Mouse (Mus musculus): ENCODE measurements at regions not wholly inside any gene's neighbourhood (a gene's known extent, or its start where the extent isn't known, plus 50 kb on each side); places are given as distances from the start of the nearest gene placed in this dataset.

DNA sequence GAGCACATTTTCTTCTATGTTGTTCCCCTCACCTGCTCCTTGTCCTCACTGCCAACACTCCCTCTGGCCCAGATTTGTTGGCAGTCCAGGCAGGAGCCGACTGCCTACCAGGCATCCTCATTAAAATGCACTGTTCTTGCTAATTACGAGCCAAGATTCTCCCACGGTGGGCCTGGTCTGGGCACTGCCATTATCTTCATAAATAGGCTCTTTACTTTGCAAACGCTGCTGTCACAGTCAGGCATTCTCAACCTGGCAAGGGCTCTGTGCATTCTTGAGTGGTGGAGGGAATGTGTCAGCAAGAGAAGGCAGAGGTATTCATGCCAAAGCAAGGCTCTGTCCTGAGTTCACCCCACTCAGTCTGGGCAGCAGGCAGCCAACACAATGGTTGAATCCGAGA is 59.4 kb upstream of the Sorl1 start:
- Histone ChIP-seq H3K9me3 (ENCODE audit: control insufficient read depth, low read length) (no peaks in the 10 kb centered on the region), H3K27me3 (ENCODE audit: control insufficient read depth, insufficient read depth, low read length) (no peaks in the 10 kb centered on the region), H3K4me2 (ENCODE audit: low read depth, severe bottlenecking) (no peak overlapping the region), H3K27ac (replicated peaks; ENCODE audit: low read depth, low read length) (no peak overlapping the region), H3K36me3 (ENCODE audit: control insufficient read depth, insufficient read depth, low read length) (no peaks in the 10 kb centered on the region), H3K4me3 (ENCODE audit: low read depth, low read length) (no peak overlapping the region), H3K9ac (ENCODE audit: low read length) (no peak overlapping the region), H3K4me1 (ENCODE audit: control insufficient read depth, insufficient read depth, low read length) (no peaks in the 10 kb centered on the region)
- DNase-seq (ENCODE audit: low spot score) (no peak), ATAC-seq (ENCODE audit: insufficient number of reproducible peaks, low FRiP score, low TSS enrichment, low read depth) (no peak)
- WGBS: 59% methylated on average over 5 of the region's 5 CpGs

DNA sequence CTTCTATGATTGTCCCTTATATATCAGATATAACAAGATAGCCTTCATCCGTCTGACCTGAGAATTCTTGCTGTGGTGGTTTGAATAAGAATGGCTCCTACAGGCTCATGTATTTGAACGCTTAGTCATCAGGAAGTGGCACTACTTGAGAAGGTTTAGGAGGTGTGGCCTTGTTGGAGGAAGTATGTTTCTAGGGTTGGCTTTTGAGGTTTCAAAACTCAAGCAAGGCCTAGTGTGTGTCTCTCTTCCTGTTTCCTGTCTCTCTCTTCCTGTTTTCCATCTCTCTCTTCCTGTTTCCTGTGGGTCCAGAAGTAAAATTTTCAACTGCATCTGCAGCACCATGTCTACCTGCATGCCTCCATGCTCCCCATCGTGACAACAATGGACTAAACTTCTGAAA is 58.3 kb upstream of the Sorl1 start:
- 94% methylated on average over 3 of the region's 3 CpGs for WGBS
- H3K4me3 ChIP-seq (ENCODE audit: low read depth, low read length): no peak overlapping the region
- H3K9me3 ChIP-seq (ENCODE audit: control insufficient read depth, low read length): no peaks in the 10 kb centered on the region
- no peaks in the 10 kb centered on the region for H3K36me3 ChIP-seq (ENCODE audit: control insufficient read depth, insufficient read depth, low read length)
- no peak overlapping the region for H3K27ac ChIP-seq (replicated peaks; ENCODE audit: low read depth, low read length)
- no peaks in the 10 kb centered on the region for H3K27me3 ChIP-seq (ENCODE audit: control insufficient read depth, insufficient read depth, low read length)
- no peak overlapping the region for H3K9ac ChIP-seq (ENCODE audit: low read length)
- no peak overlapping the region for H3K4me2 ChIP-seq (ENCODE audit: low read depth, severe bottlenecking)
- DNase-seq (ENCODE audit: low spot score) (no peak), ATAC-seq (ENCODE audit: insufficient number of reproducible peaks, low FRiP score, low TSS enrichment, low read depth) (no peak)
- H3K4me1 ChIP-seq (ENCODE audit: control insufficient read depth, insufficient read depth, low read length): no peaks in the 10 kb centered on the region

DNA sequence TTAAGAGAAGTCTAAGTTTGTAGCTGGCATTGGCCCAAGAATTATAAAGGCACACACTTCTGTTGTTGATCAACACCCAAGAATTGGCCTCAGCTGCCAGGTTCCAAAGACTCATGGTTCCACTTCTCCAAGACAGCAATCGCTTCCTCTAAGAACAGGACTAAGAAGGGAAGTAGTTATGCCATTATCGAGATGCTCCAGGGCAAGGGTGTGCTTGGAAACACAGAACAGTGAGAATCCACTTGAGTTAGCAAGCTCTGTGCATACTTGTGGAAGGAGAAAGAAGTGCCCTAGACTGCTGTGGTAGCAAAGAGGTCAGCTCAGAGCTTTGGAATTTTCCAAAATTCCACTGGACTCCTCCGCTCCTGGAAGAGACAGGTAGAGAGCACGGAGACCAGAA is 56.1 kb upstream of the Sorl1 start:
- Histone ChIP-seq H3K36me3 (ENCODE audit: control insufficient read depth, insufficient read depth, low read length) (no peaks in the 10 kb centered on the region), H3K9ac (ENCODE audit: low read length) (no peak overlapping the region), H3K9me3 (ENCODE audit: control insufficient read depth, low read length) (no peaks in the 10 kb centered on the region), H3K27ac (replicated peaks; ENCODE audit: low read depth, low read length) (no peak overlapping the region), H3K4me3 (ENCODE audit: low read depth, low read length) (no peak overlapping the region), H3K4me2 (ENCODE audit: low read depth, severe bottlenecking) (no peak overlapping the region), H3K27me3 (ENCODE audit: control insufficient read depth, insufficient read depth, low read length) (no peaks in the 10 kb centered on the region), H3K4me1 (ENCODE audit: control insufficient read depth, insufficient read depth, low read length) (no peaks in the 10 kb centered on the region)
- DNase-seq (ENCODE audit: low spot score) (no peak), ATAC-seq (ENCODE audit: insufficient number of reproducible peaks, low FRiP score, low TSS enrichment, low read depth) (no peak)
- WGBS: 87% methylated on average over 4 of the region's 4 CpGs

DNA sequence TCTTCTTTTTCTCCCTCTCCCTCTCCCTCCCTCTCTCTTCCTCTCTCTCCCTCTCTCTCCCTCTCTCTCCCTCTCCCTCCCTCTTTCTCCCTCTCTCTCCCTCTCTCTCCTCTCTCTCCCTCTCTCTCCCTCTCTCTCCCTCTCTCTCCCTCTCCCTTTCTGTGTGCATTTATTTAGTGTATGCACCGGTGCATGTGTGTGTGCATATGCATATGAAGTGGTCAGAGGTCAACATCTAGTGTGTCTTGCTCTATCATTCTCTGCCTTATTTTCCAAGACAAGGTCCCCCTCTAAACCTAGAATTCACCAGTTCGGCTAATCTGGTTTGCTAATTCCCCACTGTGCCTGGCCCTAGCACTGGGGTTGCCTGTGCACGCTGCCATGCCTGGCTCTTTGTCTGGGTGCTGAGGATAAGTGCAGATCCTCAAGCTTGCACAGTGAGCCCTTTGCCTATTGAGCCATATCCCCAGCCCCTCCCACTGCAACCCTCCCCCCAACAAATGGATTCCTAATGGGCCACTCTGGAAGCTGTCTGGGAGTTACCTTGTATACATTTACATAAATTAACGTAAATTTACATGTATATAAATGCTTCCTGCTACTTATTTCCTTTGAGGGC is 54.8 kb upstream of the Sorl1 start:
- no peak overlapping the region for H3K4me2 ChIP-seq (ENCODE audit: low read depth, severe bottlenecking)
- H3K4me3 ChIP-seq (ENCODE audit: low read depth, low read length): no peak overlapping the region
- DNase-seq (ENCODE audit: low spot score) (no peak), ATAC-seq (ENCODE audit: insufficient number of reproducible peaks, low FRiP score, low TSS enrichment, low read depth) (no peak)
- H3K9me3 ChIP-seq (ENCODE audit: control insufficient read depth, low read length): no peaks in the 10 kb centered on the region
- no peaks in the 10 kb centered on the region for H3K4me1 ChIP-seq (ENCODE audit: control insufficient read depth, insufficient read depth, low read length)
- no peak overlapping the region for H3K9ac ChIP-seq (ENCODE audit: low read length)
- 55% methylated on average over 4 of the region's 4 CpGs for WGBS
- H3K27ac ChIP-seq (replicated peaks; ENCODE audit: low read depth, low read length): no peak overlapping the region
- H3K27me3 ChIP-seq (ENCODE audit: control insufficient read depth, insufficient read depth, low read length): no peaks in the 10 kb centered on the region
- no peaks in the 10 kb centered on the region for H3K36me3 ChIP-seq (ENCODE audit: control insufficient read depth, insufficient read depth, low read length)

DNA sequence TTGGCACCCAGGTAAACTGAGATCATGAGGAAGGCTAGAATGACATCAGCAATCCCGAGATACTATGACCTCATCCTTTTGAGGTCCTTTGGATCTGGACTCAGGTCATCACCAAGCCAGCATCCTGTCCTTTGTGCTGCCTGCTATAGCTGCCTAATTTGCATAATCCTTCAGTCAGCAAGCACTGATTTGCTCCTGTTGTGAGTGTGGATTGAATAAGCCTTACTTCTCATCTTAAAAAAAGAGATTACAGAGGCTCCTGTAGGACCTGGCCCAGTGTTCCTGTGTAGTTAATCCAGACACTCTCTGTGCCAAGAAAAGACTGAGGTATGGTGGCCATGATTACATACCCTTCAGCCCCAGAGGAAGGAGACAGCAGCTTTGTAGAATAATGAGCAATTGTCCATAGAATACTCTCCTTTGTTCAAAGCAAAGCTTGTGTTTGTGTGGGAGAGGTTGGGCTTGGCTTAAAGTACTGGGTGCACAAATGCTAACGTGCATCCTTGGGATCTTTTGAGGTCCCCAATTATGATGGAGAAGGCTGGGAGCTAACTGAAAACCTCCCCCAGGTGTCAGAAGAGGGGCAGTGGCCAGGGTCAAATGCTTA is 50.4 kb upstream of the Sorl1 start:
- Histone ChIP-seq H3K4me2 (ENCODE audit: low read depth, severe bottlenecking) (no peak overlapping the region), H3K9ac (ENCODE audit: low read length) (no peak overlapping the region), H3K36me3 (ENCODE audit: control insufficient read depth, insufficient read depth, low read length) (no peaks in the 10 kb centered on the region), H3K4me1 (ENCODE audit: control insufficient read depth, insufficient read depth, low read length) (no peaks in the 10 kb centered on the region), H3K4me3 (ENCODE audit: low read depth, low read length) (no peak overlapping the region), H3K27ac (replicated peaks; ENCODE audit: low read depth, low read length) (no peak overlapping the region), H3K9me3 (ENCODE audit: control insufficient read depth, low read length) (no peaks in the 10 kb centered on the region), H3K27me3 (ENCODE audit: control insufficient read depth, insufficient read depth, low read length) (no peaks in the 10 kb centered on the region)
- WGBS: 69% methylated on average over 2 of the region's 2 CpGs
- DNase-seq (ENCODE audit: low spot score) (no peak), ATAC-seq (ENCODE audit: insufficient number of reproducible peaks, low FRiP score, low TSS enrichment, low read depth) (no peak)
